Mouse (Mus musculus): ENCODE results near the gene Hspa12b. TPM values are rescaled to one million over a fixed set of nuclear protein-coding genes. Genes with fewer than 3 reads are reported as not detected.

Hspa12b gene
- polyA plus RNA-seq, 1 experiment from 2014 or later, result 10.0 TPM

DNA sequence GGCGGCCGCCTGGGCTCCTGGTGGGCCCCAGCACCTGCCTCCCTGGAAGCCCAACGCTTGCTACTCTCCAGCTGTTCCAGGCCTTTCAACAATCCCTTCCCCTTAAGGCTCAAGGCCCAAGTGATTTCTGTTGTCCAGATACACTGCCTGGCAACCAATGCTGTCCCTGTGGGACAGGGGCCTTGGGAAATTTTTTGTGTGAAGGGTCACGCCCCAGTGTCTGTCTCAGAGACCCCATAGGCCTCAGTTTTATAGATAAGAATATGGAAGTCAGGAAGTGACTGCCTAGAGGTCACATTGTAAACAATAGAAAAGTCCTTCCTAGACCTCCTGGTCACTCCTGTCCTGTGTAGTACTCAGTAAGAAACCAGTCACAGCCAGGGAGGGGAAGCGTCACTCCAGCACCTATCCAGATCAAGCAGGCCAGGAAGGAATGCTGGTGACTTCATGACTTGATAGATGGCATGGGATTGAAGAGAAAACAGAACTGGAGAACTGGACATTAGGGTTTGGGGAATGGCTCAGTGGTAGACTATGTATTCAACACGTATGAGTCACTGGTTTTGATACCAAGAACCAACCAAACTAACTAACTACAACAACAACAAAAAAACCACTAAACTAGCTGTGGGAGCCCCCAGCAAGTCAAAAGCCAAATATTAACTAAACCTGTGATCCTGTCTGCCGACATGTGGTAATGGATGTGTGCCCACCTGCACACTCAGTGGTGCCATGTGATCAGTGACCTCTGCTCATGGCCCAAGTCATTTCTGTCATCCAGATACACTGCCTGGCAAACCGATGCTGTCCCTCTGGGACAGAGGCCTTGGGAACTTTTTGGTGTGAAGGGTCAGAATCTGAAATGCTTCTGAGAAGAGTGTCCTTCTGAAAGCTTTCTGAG lies 21.5 kb downstream of the Hspa12b start:
- Histone ChIP-seq H3K27ac (ENCODE audit: low read depth) (no peak overlapping the region), H3K36me3 (ENCODE audit: insufficient read depth) (peaks cover 80% of the 10 kb centered on the region)
- 80% methylated on average over 8 of the region's 8 CpGs for WGBS

DNA sequence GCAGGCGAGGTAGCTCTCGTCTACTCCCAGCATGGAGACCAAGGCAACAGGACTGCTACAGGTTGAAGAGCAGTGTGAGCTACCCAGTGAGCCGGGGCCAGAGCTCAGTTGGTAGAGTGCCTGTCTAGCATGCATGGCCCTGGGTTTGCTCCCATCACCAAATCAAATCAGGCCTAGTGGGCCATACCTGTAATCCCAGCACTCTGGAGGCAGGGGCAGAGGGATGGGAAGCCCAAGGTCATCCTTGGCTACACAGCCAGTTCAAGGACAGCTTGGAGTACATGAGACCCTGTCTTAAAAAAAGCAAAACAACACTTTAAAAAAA lies 22.1 kb downstream of the Hspa12b start:
- peaks cover 75% of the 10 kb centered on the region for H3K36me3 ChIP-seq (ENCODE audit: insufficient read depth)
- DNase-seq, result no peak

More for the DNA sequence above, 21.5 kb downstream of the Hspa12b start:
- Histone ChIP-seq H3K4me1 (ENCODE audit: insufficient read depth) (no peaks in the 10 kb centered on the region), H3K9me3 (ENCODE audit: low read depth, low read length) (no peaks in the 10 kb centered on the region), H3K4me3 (ENCODE audit: low read depth, low read length) (no peak overlapping the region), H3K27me3 (ENCODE audit: insufficient read depth, low read length) (no peaks in the 10 kb centered on the region), H3K9ac (no peak overlapping the region), H3K4me2 (no peak overlapping the region)
- no peak for DNase-seq
- TF ChIP-seq CTCF (IDR thresholded peaks at IDR 0.05; ENCODE audit: low read depth), result no peak
- no peak for ATAC-seq (ENCODE audit: insufficient read depth)

DNA sequence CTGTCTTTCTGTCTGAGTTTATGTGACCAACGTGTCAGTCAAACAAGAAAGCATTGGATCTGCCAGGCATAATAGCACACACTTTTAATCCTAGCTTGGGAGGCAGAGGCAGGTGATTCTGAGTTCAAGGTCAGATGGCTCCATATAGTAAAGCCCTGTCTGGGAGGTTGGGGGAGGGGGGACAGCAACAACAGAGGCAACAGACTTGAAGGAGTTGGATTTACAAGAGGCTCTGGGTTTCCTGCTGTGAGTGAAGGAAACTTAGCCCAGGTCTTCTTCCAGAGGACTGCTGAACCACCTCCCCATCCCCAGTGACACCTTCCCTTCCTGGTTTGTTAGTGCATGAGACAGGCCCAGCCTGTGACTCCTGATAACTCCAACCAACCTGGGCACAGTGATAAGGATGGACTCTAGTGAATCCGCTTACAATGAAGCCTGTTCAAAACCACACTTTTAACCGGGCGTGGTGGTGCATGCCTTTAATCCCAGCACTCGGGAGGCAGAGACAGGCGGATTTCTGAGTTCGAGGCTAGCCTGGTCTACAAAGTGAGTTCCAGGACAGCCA lies 25.2 kb downstream of the Hspa12b start:
- no peak overlapping the region for H3K9ac ChIP-seq
- no peak overlapping the region for H3K4me3 ChIP-seq (ENCODE audit: low read depth, low read length)
- TF ChIP-seq CTCF (IDR thresholded peaks at IDR 0.05; ENCODE audit: low read depth), result no peak
- H3K9me3 ChIP-seq (ENCODE audit: low read depth, low read length), result no peaks in the 10 kb centered on the region
- ATAC-seq (ENCODE audit: insufficient read depth), result no peak
- peaks cover 46% of the 10 kb centered on the region for H3K36me3 ChIP-seq (ENCODE audit: insufficient read depth)
- no peaks in the 10 kb centered on the region for H3K4me1 ChIP-seq (ENCODE audit: insufficient read depth)
- DNase-seq, result no peak
- WGBS, result 85% methylated on average over 7 of the region's 7 CpGs
- no peaks in the 10 kb centered on the region for H3K27me3 ChIP-seq (ENCODE audit: insufficient read depth, low read length)
- no peak overlapping the region for H3K4me2 ChIP-seq
- no peak overlapping the region for H3K27ac ChIP-seq (ENCODE audit: low read depth)

More for the DNA sequence above, 22.1 kb downstream of the Hspa12b start:
- TF ChIP-seq CTCF (IDR thresholded peaks at IDR 0.05; ENCODE audit: low read depth), result no peak
- Histone ChIP-seq H3K4me1 (ENCODE audit: insufficient read depth) (no peaks in the 10 kb centered on the region), H3K27me3 (ENCODE audit: insufficient read depth, low read length) (no peaks in the 10 kb centered on the region), H3K9me3 (ENCODE audit: low read depth, low read length) (no peaks in the 10 kb centered on the region), H3K27ac (ENCODE audit: low read depth) (no peak overlapping the region), H3K4me3 (ENCODE audit: low read depth, low read length) (no peak overlapping the region), H3K9ac (no peak overlapping the region), H3K4me2 (no peak overlapping the region)
- no peak for ATAC-seq (ENCODE audit: insufficient read depth)
- 82% methylated on average over 3 of the region's 3 CpGs for WGBS

DNA sequence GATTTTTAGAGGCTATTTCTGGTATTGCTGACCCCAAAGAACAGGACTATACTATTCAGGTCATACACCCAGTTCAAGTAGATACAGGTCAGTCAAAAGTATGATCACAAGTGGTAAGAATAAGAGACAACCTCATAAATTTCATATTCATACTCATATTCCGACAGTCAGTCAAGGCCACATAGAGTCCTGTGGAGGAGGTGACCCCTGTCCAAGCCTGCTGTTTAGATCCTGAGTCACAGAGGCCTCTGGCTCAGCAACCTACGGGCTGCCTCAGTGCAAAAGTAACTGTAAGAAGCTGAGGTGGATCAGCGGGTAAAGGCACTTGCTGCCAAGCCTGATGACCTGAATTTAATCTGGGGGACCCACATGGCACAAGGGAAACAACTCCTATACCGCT lies 27.0 kb downstream of the Hspa12b start:
- DNase-seq (no peak), ATAC-seq (ENCODE audit: insufficient read depth) (no peak)
- H3K4me2 ChIP-seq, result no peak overlapping the region
- TF ChIP-seq CTCF (IDR thresholded peaks at IDR 0.05; ENCODE audit: low read depth), result no peak
- no peak overlapping the region for H3K9ac ChIP-seq
- 0 out of 2 replicates have a peak, but pooled peaks cover 3% of the 10 kb centered on the region for H3K4me1 ChIP-seq (ENCODE audit: insufficient read depth)
- H3K4me3 ChIP-seq (ENCODE audit: low read depth, low read length), result no peak overlapping the region
- no peak overlapping the region for H3K27ac ChIP-seq (ENCODE audit: low read depth)
- 91% methylated on average over 4 of the region's 4 CpGs for WGBS
- peaks cover 28% of the 10 kb centered on the region for H3K36me3 ChIP-seq (ENCODE audit: insufficient read depth)
- H3K9me3 ChIP-seq (ENCODE audit: low read depth, low read length), result no peaks in the 10 kb centered on the region
- H3K27me3 ChIP-seq (ENCODE audit: insufficient read depth, low read length), result no peaks in the 10 kb centered on the region

DNA sequence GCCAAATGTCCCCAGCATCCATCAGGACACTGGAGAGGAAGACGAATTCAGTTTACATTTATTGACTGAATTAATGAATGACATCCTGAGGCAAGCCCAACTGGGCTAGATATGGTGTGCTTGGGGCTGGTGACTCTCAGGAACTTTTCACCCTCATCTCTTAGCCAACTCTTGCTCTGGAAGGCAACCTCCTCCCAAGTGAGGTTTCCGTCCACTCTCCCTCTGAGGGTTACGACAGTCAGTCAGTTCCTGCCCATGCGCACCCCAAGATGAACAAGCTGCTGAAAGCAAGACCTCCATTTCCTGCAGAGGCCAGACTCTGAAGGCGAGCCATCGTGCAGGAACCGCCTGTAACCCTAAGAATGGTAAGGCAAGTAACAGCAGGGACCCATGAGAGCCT lies 29.9 kb downstream of the Hspa12b start:
- no peaks in the 10 kb centered on the region for H3K9me3 ChIP-seq (ENCODE audit: low read depth, low read length)
- no peak overlapping the region for H3K9ac ChIP-seq
- ATAC-seq (ENCODE audit: insufficient read depth) (no peak), DNase-seq (no peak)
- WGBS, result 87% methylated on average over 7 of the region's 7 CpGs
- H3K4me2 ChIP-seq, result no peak overlapping the region
- no peaks in the 10 kb centered on the region for H3K27me3 ChIP-seq (ENCODE audit: insufficient read depth, low read length)
- H3K4me3 ChIP-seq (ENCODE audit: low read depth, low read length), result no peak overlapping the region
- no peak for TF ChIP-seq CTCF (IDR thresholded peaks at IDR 0.05; ENCODE audit: low read depth)
- H3K27ac ChIP-seq (ENCODE audit: low read depth), result no peak overlapping the region
- H3K4me1 ChIP-seq (ENCODE audit: insufficient read depth), result 0 out of 2 replicates have a peak, but pooled peaks cover 3% of the 10 kb centered on the region
- peaks cover 4% of the 10 kb centered on the region; the same call in 1 of the 2 replicates for H3K36me3 ChIP-seq (ENCODE audit: insufficient read depth)

DNA sequence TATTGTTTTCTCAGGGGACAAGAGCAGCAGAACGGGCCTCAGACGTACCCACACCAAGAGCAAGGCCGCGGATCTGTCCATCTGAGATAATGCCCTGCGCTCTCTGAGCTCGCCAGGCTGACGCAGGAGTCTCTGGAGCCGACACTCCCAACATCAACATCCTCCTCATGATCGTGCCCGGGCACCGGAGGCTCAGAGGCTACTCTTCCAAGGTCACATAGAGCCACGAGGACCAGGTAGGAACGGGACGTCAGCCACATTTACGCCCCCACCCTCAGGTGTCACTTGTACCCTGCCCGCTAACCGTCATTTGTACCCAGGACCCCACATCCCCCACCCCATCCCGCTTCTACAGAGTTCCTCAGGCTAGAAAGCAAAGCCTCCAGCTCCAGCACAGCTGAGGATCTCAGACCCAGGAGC lies 32.4 kb downstream of the Hspa12b start:
- Histone ChIP-seq H3K27me3 (ENCODE audit: insufficient read depth, low read length) (no peaks in the 10 kb centered on the region), H3K4me1 (ENCODE audit: insufficient read depth) (0 out of 2 replicates have a peak, but pooled peaks cover 3% of the 10 kb centered on the region), H3K4me3 (ENCODE audit: low read depth, low read length) (peak overlapping the region; percentile 75), H3K9ac (peak overlapping the region; percentile 80), H3K36me3 (ENCODE audit: insufficient read depth) (no peaks in the 10 kb centered on the region), H3K4me2 (peak overlapping the region; percentile 99), H3K27ac (ENCODE audit: low read depth) (peak overlapping the region; percentile 74), H3K9me3 (ENCODE audit: low read depth, low read length) (no peaks in the 10 kb centered on the region)
- no peak for TF ChIP-seq CTCF (IDR thresholded peaks at IDR 0.05; ENCODE audit: low read depth)
- peak; percentile 63 for DNase-seq
- ATAC-seq (ENCODE audit: insufficient read depth), result peak; percentile 66
- 0% methylated on average over 18 of the region's 18 CpGs for WGBS

DNA sequence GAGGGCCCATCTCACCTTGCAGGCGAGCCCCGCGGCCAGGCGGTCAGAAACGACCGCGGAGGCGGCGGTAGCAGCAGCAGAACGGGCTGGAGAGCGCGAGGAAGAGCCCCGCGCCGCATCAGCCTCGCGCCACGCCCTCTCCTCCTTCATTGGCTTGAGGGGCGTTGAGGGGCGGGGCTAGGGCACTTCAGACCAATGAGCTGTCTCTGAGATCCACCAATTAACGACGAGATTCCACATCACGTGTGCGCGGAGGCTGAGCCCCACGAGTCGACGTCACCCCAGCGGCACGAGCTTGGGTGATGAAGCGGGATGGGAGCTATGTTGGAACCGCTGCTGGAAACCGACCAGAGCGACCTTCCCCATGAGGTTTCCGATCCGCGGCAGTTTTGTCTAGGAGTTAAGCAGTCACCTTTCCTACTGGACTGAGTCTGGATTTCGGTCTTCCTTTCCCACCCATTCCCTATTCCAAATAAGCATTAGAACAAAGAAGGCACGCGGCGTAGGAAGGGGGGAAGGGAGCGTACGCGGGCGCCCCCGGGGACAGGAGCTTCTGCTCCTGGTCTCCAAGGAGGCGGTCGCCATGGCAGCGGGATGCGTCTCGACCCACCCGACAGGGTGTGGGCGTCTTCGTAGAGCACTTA lies 33.0 kb downstream of the Hspa12b start, which contains the start of gene 1700037H04Rik:
Gene 1700037H04Rik, minus strand, starts transcription at position 144 of the 644 bp plus-strand sequence.
- 0 out of 2 replicates have a peak, but pooled peaks cover 3% of the 10 kb centered on the region for H3K4me1 ChIP-seq (ENCODE audit: insufficient read depth)
- TF ChIP-seq CTCF (IDR thresholded peaks at IDR 0.05; ENCODE audit: low read depth), result no peak
- no peaks in the 10 kb centered on the region for H3K27me3 ChIP-seq (ENCODE audit: insufficient read depth, low read length)
- no peaks in the 10 kb centered on the region for H3K36me3 ChIP-seq (ENCODE audit: insufficient read depth)
- WGBS, result under 1% methylated on average over 54 of the region's 54 CpGs
- peak within 1 kb of the TSS; percentile 80 for H3K9ac ChIP-seq
- DNase-seq (peak; percentile 99), ATAC-seq (ENCODE audit: insufficient read depth) (peak; percentile 96)
- peak within 1 kb of the TSS; percentile 92 for H3K27ac ChIP-seq (ENCODE audit: low read depth)
- H3K4me3 ChIP-seq (ENCODE audit: low read depth, low read length), result peak within 1 kb of the TSS; percentile 75
- H3K4me2 ChIP-seq, result peak within 1 kb of the TSS; percentile 99
- no peaks in the 10 kb centered on the region for H3K9me3 ChIP-seq (ENCODE audit: low read depth, low read length)
